Mouse (Mus musculus) myocyte (in vitro differentiated cells): ENCODE measurements at regions not wholly inside any gene's neighbourhood (a gene's known extent, or its start where the extent isn't known, plus 50 kb on each side); places are given as distances from the start of the nearest gene placed in this dataset.

Experiments used
- CEBPB ChIP-seq: IDR thresholded peaks from 2 replicates; pipeline ENCODE4 v1.6.1; 2011; ENCODE audit warnings: mild to moderate bottlenecking, moderate library complexity; ENCODE audit not compliant: poor library complexity, insufficient read depth, severe bottlenecking
- E2F4 ChIP-seq: IDR thresholded peaks from one replicate; pipeline ENCODE4 v1.6.1; 2011; ENCODE audit warnings: mild to moderate bottlenecking, control low read depth, moderate library complexity; ENCODE audit not compliant: insufficient read depth
- MAX ChIP-seq: IDR thresholded peaks from one replicate; pipeline ENCODE4 v1.6.1; 2011; ENCODE audit warnings: low read depth, mild to moderate bottlenecking, control low read depth
- MYOD1 ChIP-seq, 3 experiments: IDR thresholded peaks; one replicate each; pipeline ENCODE4 v1.6.1; 2011; ENCODE audit warnings: control low read depth in 2 of 3, low read depth in 2 of 3, mild to moderate bottlenecking in 2 of 3, moderate library complexity in 1 of 3; ENCODE audit not compliant: insufficient read length in 2 of 3, control insufficient read depth in 1 of 3
- MYOG ChIP-seq, 3 experiments: IDR thresholded peaks; one replicate each; pipeline ENCODE4 v1.6.1; 2011; ENCODE audit warnings: control low read depth in 2 of 3, low read depth in 2 of 3, mild to moderate bottlenecking in 2 of 3; ENCODE audit not compliant: insufficient read length in 2 of 3, control insufficient read depth in 1 of 3, insufficient read depth in 1 of 3
- POLR2A ChIP-seq: IDR thresholded peaks from one replicate; pipeline ENCODE4 v1.6.1; 2011; ENCODE audit warnings: low read depth, mild to moderate bottlenecking, control low read depth, moderate library complexity; ENCODE audit not compliant: insufficient read length
- POLR2AphosphoS2 ChIP-seq: IDR thresholded peaks from one replicate; pipeline ENCODE4 v1.6.1; 2011; ENCODE audit warnings: low read depth, control low read depth; ENCODE audit not compliant: insufficient read length
- REST ChIP-seq: IDR thresholded peaks from one replicate; pipeline ENCODE4 v1.6.1; 2011; ENCODE audit warnings: mild to moderate bottlenecking, control low read depth, moderate library complexity; ENCODE audit not compliant: insufficient read depth, insufficient read length
- TCF12 ChIP-seq: IDR thresholded peaks from one replicate; pipeline ENCODE4 v1.6.1; 2011; ENCODE audit warnings: mild to moderate bottlenecking, control low read depth; ENCODE audit not compliant: poor library complexity, insufficient read depth, severe bottlenecking
- TCF3 ChIP-seq: IDR thresholded peaks from one replicate; pipeline ENCODE4 v1.6.1; 2011; ENCODE audit warnings: low read depth, control low read depth; ENCODE audit not compliant: insufficient read length

GRCm38 (mm10) chr13:78783591-78784240 is 584.2 kb upstream of the Nr2f1 start:
- TF ChIP-seq POLR2A (no peak), TCF12 (no peak), POLR2AphosphoS2 (no peak), MAX (no peak), TCF3 (no peak), MYOG (IDR thresholded peaks at IDR 0.05; ENCODE audit: control insufficient read depth in 1 of 3, insufficient read depth in 1 of 3, insufficient read length in 2 of 3, low read depth in 2 of 3) (no peak), CEBPB (no peak), REST (no peak), E2F4 (no peak), MYOD1 (IDR thresholded peaks at IDR 0.05; ENCODE audit: control insufficient read depth in 1 of 3, insufficient read length in 2 of 3, low read depth in 2 of 3) (no peak)
